ENCODE assay signal across 38 mouse cellular contexts in the genomic region with DNA sequence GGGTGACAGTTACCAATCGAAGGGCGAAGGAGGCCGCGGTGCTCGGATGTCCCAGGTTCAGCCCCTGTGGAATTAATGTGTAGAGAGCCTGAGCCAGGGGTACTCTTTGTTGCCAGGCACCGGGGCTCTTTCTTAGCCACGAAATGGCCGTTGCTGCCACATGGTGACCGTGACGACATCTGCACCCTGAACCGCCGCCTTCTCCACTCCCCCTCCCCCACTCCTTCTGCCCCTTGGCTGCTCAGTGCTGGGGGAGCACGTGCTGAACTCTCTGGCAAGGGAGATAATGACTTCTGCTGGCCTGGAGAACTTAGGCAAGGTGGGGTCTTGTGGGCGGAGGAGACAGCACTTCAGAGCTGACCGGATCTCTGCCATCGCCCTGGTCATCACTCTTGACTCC. TPM values are rescaled to one million over a fixed set of nuclear protein-coding genes. Genes with fewer than 3 reads are reported as not detected.
"Had no signal": no experiment of that assay in that cellular context is flagged by ENCODE, and none has a peak within 500 bp of the region (broad histone marks: within the 10 kb centered on the region; RNA-seq: fewer than 3 reads in every experiment).

No protein-coding gene starts in this region.

- H3K27me3 ChIP-seq: embryonic facial prominence, embryonic 12.5 days; embryonic facial prominence, embryonic 13.5 days; embryonic facial prominence, embryonic 15.5 days; forebrain, embryonic 12.5 days; forebrain, embryonic 13.5 days; forebrain, embryonic 15.5 days had no signal

- H3K36me3 ChIP-seq: embryonic facial prominence, embryonic 10.5 days; embryonic facial prominence, embryonic 12.5 days; embryonic facial prominence, embryonic 13.5 days; embryonic facial prominence, embryonic 15.5 days; forebrain, embryonic 10.5 days; forebrain, embryonic 12.5 days; forebrain, embryonic 15.5 days had no signal

- H3K4me3 ChIP-seq: embryonic facial prominence, embryonic 10.5 days; embryonic facial prominence, embryonic 12.5 days; embryonic facial prominence, embryonic 13.5 days; embryonic facial prominence, embryonic 15.5 days; erythroblast, embryonic 14.5 days; forebrain, embryonic 10.5 days; forebrain, embryonic 12.5 days; forebrain, embryonic 13.5 days; forebrain, embryonic 15.5 days; gastrocnemius, adult 2 months; heart, adult 2 months had no signal

- H3K27ac ChIP-seq: embryonic facial prominence, embryonic 10.5 days; embryonic facial prominence, embryonic 12.5 days; embryonic facial prominence, embryonic 13.5 days; embryonic facial prominence, embryonic 15.5 days; forebrain, embryonic 10.5 days; forebrain, embryonic 12.5 days; forebrain, embryonic 13.5 days; forebrain, embryonic 15.5 days; gastrocnemius, adult 2 months; heart, adult 2 months had no signal

- H3K4me1 ChIP-seq: embryonic facial prominence, embryonic 10.5 days; embryonic facial prominence, embryonic 12.5 days; embryonic facial prominence, embryonic 13.5 days; embryonic facial prominence, embryonic 15.5 days; forebrain, embryonic 10.5 days; forebrain, embryonic 12.5 days; forebrain, embryonic 13.5 days; forebrain, embryonic 15.5 days had no signal

- DNase-seq: cerebellum, adult 18-20 months; cerebellum, adult 2 months; cerebellum, adult 8-10 months; cerebellum, adult 9-10 months; cerebellum, postnatal 25 days; cerebellum, postnatal 36 days; embryo, embryonic 11 days; forebrain, postnatal 0 days; gastrocnemius, adult 2 months; gastrocnemius, postnatal 10 days; gastrocnemius, postnatal 14 days; gastrocnemius, postnatal 25 days; gastrocnemius, postnatal 36 days; heart, adult 11 months; heart, adult 18-20 months; heart, adult 2 months had no signal

RNA-seq across cellular contexts. Expression of a gene that starts 47.7 kb away (rescaled TPM):
- total RNA-seq: common myeloid progenitor, adult 5-6 weeks; forebrain, postnatal 0 days; gastrocnemius, adult 2 months; gastrocnemius, adult 8-10 months; gastrocnemius, postnatal 10 days; gastrocnemius, postnatal 14 days; gastrocnemius, postnatal 25 days; gastrocnemius, postnatal 36 days; gastrocnemius, postnatal 4 days; granulocyte monocyte progenitor cell, adult 5-6 weeks; heart, adult 18-20 months; heart, adult 2 months; heart, adult 8-10 months had no signal
- polyA plus RNA-seq: cerebellum, adult 2 months; cortical plate, adult 2 months; embryonic facial prominence, embryonic 10.5 days; embryonic facial prominence, embryonic 11.5 days; embryonic facial prominence, embryonic 12.5 days; embryonic facial prominence, embryonic 13.5 days; embryonic facial prominence, embryonic 14.5 days; erythroblast, embryonic 14.5 days; forebrain, embryonic 10.5 days; forebrain, embryonic 11.5 days; forebrain, embryonic 12.5 days; forebrain, embryonic 13.5 days; forebrain, embryonic 14.5 days; forebrain, embryonic 15.5 days; forebrain, embryonic 16.5 days; forebrain, postnatal 0 days; frontal cortex, adult 2 months; gonadal fat pad, adult 2 months; heart, adult 2 months had no signal
